Mouse (Mus musculus): Measurements from ENCODE around the gene Fam166b. TPM values are rescaled to one million over a fixed set of nuclear protein-coding genes. Genes with fewer than 3 reads are reported as not detected.

The Fam166b gene
- polyA plus RNA-seq, 1 experiment = not detected

DNA sequence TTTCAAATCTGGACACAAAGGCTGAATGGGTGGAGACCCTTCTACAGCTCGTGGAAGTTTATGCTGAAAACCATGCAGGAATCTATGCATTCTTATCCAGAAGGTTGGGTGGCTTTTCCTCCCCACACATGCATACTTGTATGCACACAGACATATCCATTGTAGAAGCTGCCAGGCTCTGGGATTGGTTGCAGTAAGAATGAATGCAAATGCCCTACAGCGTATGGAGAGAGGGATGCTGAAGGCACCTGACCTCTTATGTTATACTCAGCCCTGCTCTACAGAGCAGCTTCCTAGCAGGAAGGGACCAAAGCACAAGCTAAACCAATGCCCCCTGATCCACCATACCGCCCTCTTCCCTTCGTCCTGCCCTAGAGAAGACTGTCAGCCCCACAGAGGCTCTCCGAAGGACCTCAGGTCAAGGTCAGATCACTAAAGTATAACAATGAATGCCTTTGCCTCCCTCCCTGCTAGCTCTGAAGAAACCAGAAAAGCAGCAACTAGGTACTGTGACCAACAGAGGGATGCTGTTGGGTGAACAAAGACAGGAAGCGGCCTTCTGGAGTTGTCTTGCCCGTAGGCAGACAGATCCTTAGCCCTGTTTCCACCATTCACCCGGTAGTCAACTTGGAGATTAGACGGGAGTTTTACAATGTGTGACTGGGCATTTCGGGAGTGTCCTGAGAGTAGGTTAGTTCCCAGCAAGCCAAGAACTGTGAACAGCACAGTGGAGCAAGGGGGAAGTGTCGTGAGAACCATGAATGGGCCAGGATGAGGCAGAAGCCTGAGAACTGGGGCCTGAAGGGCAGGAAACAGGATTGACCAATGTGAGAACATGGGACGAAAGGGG is 21.6 kb downstream of the Fam166b start:
- Histone ChIP-seq H3K27me3 (ENCODE audit: control insufficient read depth, insufficient read depth, low read length) (no peaks in the 10 kb centered on the region), H3K36me3 (ENCODE audit: control insufficient read depth, insufficient read depth, low read length) (no peaks in the 10 kb centered on the region), H3K4me1 (ENCODE audit: control insufficient read depth, insufficient read depth, insufficient read length) (no peaks in the 10 kb centered on the region), H3K27ac (ENCODE audit: insufficient read depth, low read length) (no peak overlapping the region), H3K4me3 (ENCODE audit: extremely low read depth, insufficient read depth, insufficient read length) (no peak overlapping the region)
- no peak for TF ChIP-seq POLR2A (IDR thresholded peaks at IDR 0.05; ENCODE audit: low read depth, low read length)
- no peak for DNase-seq (ENCODE audit: low read depth in 1 of 2, low spot score in 2 of 2)
- 78% methylated on average over 12 of the region's 12 CpGs for WGBS

DNA sequence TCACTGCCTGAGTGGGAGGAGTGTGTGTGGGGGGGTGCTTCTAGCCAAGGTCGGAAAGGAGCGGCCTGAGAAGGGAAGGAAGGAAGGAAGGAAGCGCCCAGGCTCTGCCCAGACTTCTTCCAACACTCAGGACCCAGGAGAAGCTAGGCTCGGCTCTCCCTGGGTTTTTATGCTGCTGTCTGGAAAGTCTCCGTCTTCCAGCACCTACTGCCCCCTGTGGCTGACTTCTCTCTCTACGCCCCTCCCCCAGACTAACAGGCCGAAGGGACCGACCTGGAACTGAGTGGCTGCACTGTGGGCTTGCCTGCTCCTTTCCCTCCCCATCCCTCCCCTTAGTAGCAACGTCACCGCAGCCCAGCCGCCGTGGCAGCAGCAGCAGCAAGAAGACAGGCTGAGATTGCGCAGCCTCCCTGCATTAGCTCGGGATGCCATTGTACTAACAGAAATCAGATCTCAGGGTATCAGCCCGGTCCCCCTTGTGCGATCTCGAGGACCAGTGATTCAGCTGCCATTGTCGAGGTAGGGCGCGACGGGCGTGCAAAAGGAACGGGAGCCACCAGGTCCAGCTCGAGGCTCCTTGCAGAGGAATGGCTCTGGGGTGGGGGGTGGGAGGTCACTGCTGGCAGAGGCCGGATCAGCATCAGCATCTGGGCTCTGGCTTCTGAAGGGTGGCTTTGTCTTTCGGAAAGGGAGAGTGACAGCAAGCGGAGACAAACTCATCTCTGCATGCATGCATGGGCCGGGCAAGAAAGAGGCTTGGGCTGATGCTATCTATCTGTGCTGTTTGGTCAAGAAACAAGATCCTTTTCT is 22.6 kb downstream of the Fam166b start:
- DNase-seq (ENCODE audit: low read depth in 1 of 2, low spot score in 2 of 2) = no peak
- WGBS = 12% methylated on average over 28 of the region's 28 CpGs
- H3K4me3 ChIP-seq (ENCODE audit: extremely low read depth, insufficient read depth, insufficient read length) = peak overlapping the region; percentile 29; the same call in 1 of the 2 replicates

DNA sequence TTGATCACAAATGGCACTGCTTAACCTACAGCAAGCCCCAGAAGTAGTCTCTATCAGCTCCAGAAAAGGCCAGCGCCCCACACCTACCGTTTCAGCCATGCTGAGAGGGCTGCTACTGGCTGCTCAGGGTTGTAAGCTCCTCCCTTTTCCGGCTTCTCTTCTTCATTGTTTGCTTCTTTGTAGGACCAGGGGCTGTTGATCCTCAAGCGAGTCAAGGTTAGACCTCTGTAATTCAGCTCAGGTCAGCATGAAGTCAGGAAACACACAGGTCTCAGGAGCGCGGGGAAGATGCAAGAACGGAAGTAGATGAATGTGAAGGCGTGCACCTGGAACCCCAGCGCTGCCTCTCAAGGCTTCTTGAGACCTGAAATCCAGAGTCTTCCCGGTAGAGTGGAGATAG is 24.2 kb downstream of the Fam166b start:
- Histone ChIP-seq H3K4me3 (ENCODE audit: extremely low read depth, insufficient read depth, insufficient read length) (no peak overlapping the region), H3K4me1 (ENCODE audit: control insufficient read depth, insufficient read depth, insufficient read length) (no peaks in the 10 kb centered on the region), H3K36me3 (ENCODE audit: control insufficient read depth, insufficient read depth, low read length) (no peaks in the 10 kb centered on the region), H3K27me3 (ENCODE audit: control insufficient read depth, insufficient read depth, low read length) (no peaks in the 10 kb centered on the region), H3K27ac (ENCODE audit: insufficient read depth, low read length) (no peak overlapping the region)
- DNase-seq (ENCODE audit: low read depth in 1 of 2, low spot score in 2 of 2) = no peak
- 91% methylated on average over 10 of the region's 10 CpGs for WGBS
- no peak for TF ChIP-seq POLR2A (IDR thresholded peaks at IDR 0.05; ENCODE audit: low read depth, low read length)
- TF ChIP-seq CTCF (IDR thresholded peaks at IDR 0.05; ENCODE audit: extremely low read depth, insufficient read depth, insufficient read length, insufficient replicate concordance) = no peak

More for the DNA sequence above, 22.6 kb downstream of the Fam166b start:
- H3K27me3 ChIP-seq (ENCODE audit: control insufficient read depth, insufficient read depth, low read length) = no peaks in the 10 kb centered on the region
- H3K36me3 ChIP-seq (ENCODE audit: control insufficient read depth, insufficient read depth, low read length) = no peaks in the 10 kb centered on the region
- no peaks in the 10 kb centered on the region for H3K4me1 ChIP-seq (ENCODE audit: control insufficient read depth, insufficient read depth, insufficient read length)
- TF ChIP-seq CTCF (IDR thresholded peaks at IDR 0.05; ENCODE audit: extremely low read depth, insufficient read depth, insufficient read length, insufficient replicate concordance) = no peak
- TF ChIP-seq POLR2A (IDR thresholded peaks at IDR 0.05; ENCODE audit: low read depth, low read length) = no peak
- H3K27ac ChIP-seq (ENCODE audit: insufficient read depth, low read length) = peak overlapping the region; percentile 58

DNA sequence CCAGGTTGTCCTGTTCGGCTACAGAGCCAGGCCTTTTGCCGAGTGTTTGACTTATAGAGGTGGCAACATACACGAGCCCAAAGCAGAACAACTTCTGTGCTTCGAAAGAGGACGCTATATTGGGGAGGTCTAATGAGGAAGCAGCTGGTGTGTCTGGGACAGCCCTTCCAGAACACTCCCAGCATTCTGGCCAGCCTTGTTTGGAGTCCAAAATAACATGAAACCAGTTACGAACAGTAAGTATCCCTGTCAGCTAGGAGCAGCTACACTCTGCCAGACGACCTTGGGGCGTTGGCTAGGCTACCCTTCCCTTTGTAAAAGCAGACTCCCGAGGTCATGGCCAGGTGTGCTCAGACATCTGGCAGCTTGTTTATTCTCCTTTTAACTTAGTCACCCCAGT is 26.7 kb downstream of the Fam166b start:
- DNase-seq (ENCODE audit: low read depth in 1 of 2, low spot score in 2 of 2) = no peak
- peak overlapping the region; percentile 3; the same call in 1 of the 2 replicates for H3K27ac ChIP-seq (ENCODE audit: insufficient read depth, low read length)
- H3K4me3 ChIP-seq (ENCODE audit: extremely low read depth, insufficient read depth, insufficient read length) = no peak overlapping the region
- no peaks in the 10 kb centered on the region for H3K4me1 ChIP-seq (ENCODE audit: control insufficient read depth, insufficient read depth, insufficient read length)
- 52% methylated on average over 9 of the region's 9 CpGs for WGBS
- no peaks in the 10 kb centered on the region for H3K36me3 ChIP-seq (ENCODE audit: control insufficient read depth, insufficient read depth, low read length)
- TF ChIP-seq CTCF (IDR thresholded peaks at IDR 0.05; ENCODE audit: extremely low read depth, insufficient read depth, insufficient read length, insufficient replicate concordance) = no peak
- no peak for TF ChIP-seq POLR2A (IDR thresholded peaks at IDR 0.05; ENCODE audit: low read depth, low read length)
- H3K27me3 ChIP-seq (ENCODE audit: control insufficient read depth, insufficient read depth, low read length) = no peaks in the 10 kb centered on the region

DNA sequence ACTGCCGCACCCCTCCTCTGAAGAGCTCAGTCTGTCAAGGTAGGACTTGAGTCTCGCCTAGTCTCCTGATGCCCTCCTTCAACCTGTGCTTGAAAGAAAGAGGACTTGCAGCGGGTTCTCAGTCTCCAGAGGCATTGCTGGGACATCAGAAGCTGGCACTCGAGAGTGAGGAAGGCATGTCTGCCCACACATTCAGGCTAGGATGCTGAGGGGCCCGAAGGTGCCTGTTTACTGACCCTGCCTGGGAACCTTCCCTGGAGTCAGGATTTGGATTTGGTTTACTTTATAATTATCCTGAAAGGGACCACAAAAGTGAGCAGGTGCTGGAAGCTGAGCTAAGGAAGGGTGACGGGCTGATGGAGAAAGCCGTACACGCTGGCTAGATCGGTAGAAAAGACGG is 27.4 kb downstream of the Fam166b start:
- Histone ChIP-seq H3K27ac (ENCODE audit: insufficient read depth, low read length) (no peak overlapping the region), H3K36me3 (ENCODE audit: control insufficient read depth, insufficient read depth, low read length) (no peaks in the 10 kb centered on the region), H3K27me3 (ENCODE audit: control insufficient read depth, insufficient read depth, low read length) (no peaks in the 10 kb centered on the region), H3K4me1 (ENCODE audit: control insufficient read depth, insufficient read depth, insufficient read length) (no peaks in the 10 kb centered on the region), H3K4me3 (ENCODE audit: extremely low read depth, insufficient read depth, insufficient read length) (no peak overlapping the region)
- TF ChIP-seq CTCF (IDR thresholded peaks at IDR 0.05; ENCODE audit: extremely low read depth, insufficient read depth, insufficient read length, insufficient replicate concordance) = no peak
- TF ChIP-seq POLR2A (IDR thresholded peaks at IDR 0.05; ENCODE audit: low read depth, low read length) = no peak
- WGBS = 91% methylated on average over 10 of the region's 10 CpGs
- DNase-seq (ENCODE audit: low read depth in 1 of 2, low spot score in 2 of 2) = no peak

DNA sequence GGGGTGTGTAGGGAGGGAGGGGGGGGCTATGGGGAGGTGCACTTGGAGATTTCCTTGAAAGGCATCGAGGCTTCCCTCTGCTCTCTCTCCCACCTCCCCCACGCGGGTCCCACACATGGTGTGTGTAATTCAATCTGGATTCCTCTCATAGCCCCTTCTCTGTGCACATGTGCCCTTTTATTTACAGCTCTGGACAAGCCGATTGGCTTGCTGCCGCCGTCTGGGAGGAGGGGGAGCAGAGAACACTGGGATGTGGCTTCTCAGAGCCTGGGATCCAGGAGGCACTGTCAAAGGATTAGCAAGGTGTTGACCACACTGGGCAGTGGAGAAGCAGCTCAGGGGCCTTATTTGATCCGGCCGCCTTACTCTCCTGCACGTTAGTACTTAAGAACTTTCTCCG is 28.0 kb downstream of the Fam166b start:
- Histone ChIP-seq H3K4me1 (ENCODE audit: control insufficient read depth, insufficient read depth, insufficient read length) (no peaks in the 10 kb centered on the region), H3K36me3 (ENCODE audit: control insufficient read depth, insufficient read depth, low read length) (no peaks in the 10 kb centered on the region), H3K27ac (ENCODE audit: insufficient read depth, low read length) (no peak overlapping the region), H3K4me3 (ENCODE audit: extremely low read depth, insufficient read depth, insufficient read length) (no peak overlapping the region), H3K27me3 (ENCODE audit: control insufficient read depth, insufficient read depth, low read length) (no peaks in the 10 kb centered on the region)
- DNase-seq (ENCODE audit: low read depth in 1 of 2, low spot score in 2 of 2) = no peak
- WGBS = 72% methylated on average over 10 of the region's 10 CpGs
- TF ChIP-seq POLR2A (IDR thresholded peaks at IDR 0.05; ENCODE audit: low read depth, low read length) = no peak
- no peak for TF ChIP-seq CTCF (IDR thresholded peaks at IDR 0.05; ENCODE audit: extremely low read depth, insufficient read depth, insufficient read length, insufficient replicate concordance)

Data from spleen, adult 2 months (tissue).